Mouse (Mus musculus) MEL (cell line): ENCODE results near the gene Olfr910. TPM values are rescaled to one million over a fixed set of nuclear protein-coding genes. Genes with fewer than 3 reads are reported as not detected.

Experiments
- DNase-seq: peaks from one replicate; pipeline ENCODE4 v3.0.0; 2011; ENCODE audit warnings: low read depth, low spot score
- H3K27ac ChIP-seq: 2 replicates; pipeline ENCODE4 v1.5.1; 2012; ENCODE audit warnings: low read depth, mild to moderate bottlenecking, control low read depth, low read length, moderate library complexity; ENCODE audit not compliant: control insufficient read depth
- H3K27me3 ChIP-seq, 2 experiments: fragments of 150-350 bp in 1 of 2; sonication (generic) in 1 of 2; 2 replicates each; pipeline ENCODE4 v1.6.1; 2012; ENCODE audit warnings: low read length in 2 of 2, mild to moderate bottlenecking in 2 of 2, improper control_type of control experiment in 1 of 2, moderate library complexity in 1 of 2; ENCODE audit not compliant: insufficient read depth in 2 of 2, control insufficient read depth in 1 of 2
- H3K36me3 ChIP-seq, 2 experiments: 2 replicates each; pipeline ENCODE4 v1.6.1; 2012 to 2014; ENCODE audit warnings: low read length in 2 of 2, improper control_type of control experiment in 1 of 2, inconsistent platforms in 1 of 2, mild to moderate bottlenecking in 1 of 2; ENCODE audit not compliant: insufficient read depth in 2 of 2, control insufficient read depth in 1 of 2
- H3K4me1 ChIP-seq, 2 experiments: fragments of 150-350 bp in 1 of 2; sonication (generic) in 1 of 2; 2 replicates each; pipeline ENCODE4 v1.6.1; 2012; ENCODE audit warnings: low read length in 2 of 2, improper control_type of control experiment in 1 of 2, mild to moderate bottlenecking in 1 of 2; ENCODE audit not compliant: insufficient read depth in 2 of 2, control insufficient read depth in 1 of 2
- H3K4me3 ChIP-seq, 2 experiments: fragments of 150-350 bp in 1 of 2; sonication (generic) in 1 of 2; 2 replicates each; pipeline ENCODE4 v1.5.1; 2012; ENCODE audit warnings: low read depth in 2 of 2, low read length in 2 of 2, mild to moderate bottlenecking in 2 of 2, moderate library complexity in 2 of 2, control low read depth in 1 of 2, improper control_type of control experiment in 1 of 2; ENCODE audit not compliant: control insufficient read depth in 1 of 2, insufficient read depth in 1 of 2
- H3K79me2 ChIP-seq: 2 replicates; pipeline ENCODE4 v1.6.1; 2012; ENCODE audit warnings: mild to moderate bottlenecking, low read length, moderate library complexity; ENCODE audit not compliant: control insufficient read depth, poor library complexity, insufficient read depth
- H3K9ac ChIP-seq: 2 replicates; pipeline ENCODE4 v1.6.1; 2012; ENCODE audit warnings: low read depth, mild to moderate bottlenecking, control low read depth, low read length, moderate library complexity; ENCODE audit not compliant: control insufficient read depth, poor library complexity, severe bottlenecking
- H3K9me3 ChIP-seq: fragments of 150-350 bp; sonication (generic); replicated peaks from 2 replicates; pipeline ENCODE4 v1.6.1; 2012; ENCODE audit warnings: mild to moderate bottlenecking, low read length, improper control_type of control experiment, moderate library complexity; ENCODE audit not compliant: insufficient read depth
- BHLHE40 ChIP-seq: IDR thresholded peaks from 2 replicates; pipeline ENCODE4 v1.6.1; 2012; ENCODE audit warnings: low read depth, mild to moderate bottlenecking, inconsistent platforms, low read length, improper control_type of control experiment, borderline replicate concordance
- CHD1 ChIP-seq: IDR thresholded peaks from 2 replicates; pipeline ENCODE4 v1.6.1; 2012; ENCODE audit warnings: low read depth, mild to moderate bottlenecking, inconsistent platforms, low read length, improper control_type of control experiment
- CHD2 ChIP-seq: IDR thresholded peaks from 2 replicates; pipeline ENCODE4 v1.6.1; 2011; ENCODE audit warnings: low read length, improper control_type of control experiment
- E2F4 ChIP-seq: IDR thresholded peaks from 2 replicates; pipeline ENCODE4 v1.6.1; 2011; ENCODE audit warnings: low read depth, low read length, improper control_type of control experiment, borderline replicate concordance
- ELF1 ChIP-seq: IDR thresholded peaks from 2 replicates; pipeline ENCODE4 v1.6.1; 2014; ENCODE audit warnings: low read depth, mild to moderate bottlenecking, inconsistent platforms, low read length, improper control_type of control experiment, moderate library complexity
- ETS1 ChIP-seq: IDR thresholded peaks from 2 replicates; pipeline ENCODE4 v1.6.1; 2012; ENCODE audit warnings: low read depth, mild to moderate bottlenecking, inconsistent platforms, low read length, improper control_type of control experiment, moderate library complexity
- HCFC1 ChIP-seq: IDR thresholded peaks from 2 replicates; pipeline ENCODE4 v1.6.1; 2012; ENCODE audit warnings: low read depth, mild to moderate bottlenecking, inconsistent platforms, low read length, improper control_type of control experiment, moderate library complexity
- JUND ChIP-seq: IDR thresholded peaks from 2 replicates; pipeline ENCODE4 v1.6.1; 2011; ENCODE audit warnings: low read depth, mild to moderate bottlenecking, improper control_type of control experiment, low read length
- KAT2A ChIP-seq: conservative IDR thresholded peaks from 2 replicates; pipeline ENCODE4 v1.6.1; 2012; ENCODE audit warnings: low read depth, low read length, improper control_type of control experiment, inconsistent platforms
- MAX ChIP-seq: IDR thresholded peaks from 2 replicates; pipeline ENCODE4 v1.6.1; 2011; ENCODE audit warnings: low read length, improper control_type of control experiment
- MXI1 ChIP-seq: IDR thresholded peaks from 2 replicates; pipeline ENCODE4 v1.6.1; 2011; ENCODE audit warnings: mild to moderate bottlenecking, low read depth, low read length, improper control_type of control experiment
- MYC ChIP-seq: IDR thresholded peaks from 2 replicates; pipeline ENCODE4 v1.6.1; 2011; ENCODE audit warnings: low read depth, mild to moderate bottlenecking, low read length, improper control_type of control experiment, moderate library complexity
- NELFE ChIP-seq: IDR thresholded peaks from 2 replicates; pipeline ENCODE4 v1.6.1; 2011; ENCODE audit warnings: low read depth, low read length, improper control_type of control experiment
- POLR2A ChIP-seq, 2 experiments: IDR thresholded peaks; 2 replicates each; pipeline ENCODE4 v1.6.1; 2011 to 2012; ENCODE audit warnings: low read length in 2 of 2, mild to moderate bottlenecking in 2 of 2, control low read depth in 1 of 2, improper control_type of control experiment in 1 of 2, low read depth in 1 of 2, moderate library complexity in 1 of 2; ENCODE audit not compliant: control insufficient read depth in 1 of 2, insufficient read depth in 1 of 2, poor library complexity in 1 of 2
- POLR2AphosphoS5 ChIP-seq: IDR thresholded peaks from 2 replicates; pipeline ENCODE4 v1.6.1; 2012; ENCODE audit warnings: low read depth, borderline replicate concordance, mild to moderate bottlenecking, inconsistent platforms, low read length, moderate library complexity, mixed read lengths
- SMC3 ChIP-seq: IDR thresholded peaks from 2 replicates; pipeline ENCODE4 v1.6.1; 2011; ENCODE audit warnings: low read depth, low read length, improper control_type of control experiment
- TBP ChIP-seq: IDR thresholded peaks from 2 replicates; pipeline ENCODE4 v1.8.0; 2011; ENCODE audit warnings: low read depth, low read length, improper control_type of control experiment
- TCF12 ChIP-seq: IDR thresholded peaks from 2 replicates; pipeline ENCODE4 v1.6.1; 2014; ENCODE audit warnings: low read depth, mild to moderate bottlenecking, inconsistent platforms, low read length, improper control_type of control experiment, moderate library complexity
- ZC3H11A ChIP-seq: IDR thresholded peaks from 2 replicates; pipeline ENCODE4 v1.6.1; 2012; ENCODE audit warnings: low read depth, mild to moderate bottlenecking, inconsistent platforms, low read length, improper control_type of control experiment
- ZKSCAN1 ChIP-seq: IDR thresholded peaks from 2 replicates; pipeline ENCODE4 v1.6.1; 2012; ENCODE audit warnings: low read depth, mild to moderate bottlenecking, inconsistent platforms, low read length, improper control_type of control experiment, moderate library complexity
- ZNF384 ChIP-seq: IDR thresholded peaks from 2 replicates; pipeline ENCODE4 v1.6.1; 2012; ENCODE audit warnings: low read depth, mild to moderate bottlenecking, inconsistent platforms, low read length, improper control_type of control experiment
- polyA plus RNA-seq, 2 experiments: library from polyadenylated mRNA; stranded (reverse) in 1 of 2; unstranded in 1 of 2; fragments of >175 nt in 1 of 2; fragments of >200 nt in 1 of 2; gene quantifications; 2 replicates each; pipeline versions ENCODE4 v1.2.1 to v1.2.4; 2012; ENCODE audit warnings: low replicate concordance in 2 of 2, low read depth in 1 of 2; ENCODE audit not compliant: insufficient read length in 2 of 2, insufficient read depth in 1 of 2, missing spikeins in 1 of 2
- total RNA-seq: library from RNA; depleted of rRNA; stranded (reverse); fragments of 300-350 nt; gene quantifications from 2 replicates; pipeline ENCODE4 v1.2.3, GENCODE M21; 2012

The Olfr910 gene
- total and polyA plus RNA-seq, 3 experiments: not detected

DNA sequence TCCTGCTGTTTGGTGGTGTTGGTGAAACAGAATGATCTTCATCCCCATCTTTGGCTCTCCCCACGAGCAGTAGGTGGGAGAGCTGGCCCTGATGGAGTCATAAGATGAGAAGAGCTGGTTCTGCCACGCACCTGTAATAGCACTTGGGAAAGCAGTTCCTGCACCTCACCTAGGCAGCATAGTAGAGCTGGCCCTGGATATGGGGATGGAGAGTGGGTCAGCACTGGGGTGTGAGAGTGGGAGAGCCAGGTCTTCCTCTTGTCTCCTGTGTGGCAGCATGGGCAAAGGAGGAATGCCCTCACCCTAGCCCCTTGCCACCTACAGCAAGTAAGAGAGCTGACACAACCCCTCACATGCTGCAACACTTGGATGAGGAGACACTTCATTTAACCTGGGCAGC is 25.3 kb upstream of the Olfr910 start:
- no peaks in the 10 kb centered on the region for H3K36me3 ChIP-seq
- no peaks in the 10 kb centered on the region for H3K4me1 ChIP-seq
- no peaks in the 10 kb centered on the region for H3K27me3 ChIP-seq
- no peak for TF ChIP-seq TCF12
- TF ChIP-seq E2F4: no peak
- TF ChIP-seq POLR2A (IDR thresholded peaks at IDR 0.05; ENCODE audit: control insufficient read depth in 1 of 2, insufficient read depth in 1 of 2, low read depth in 1 of 2, low read length in 2 of 2, poor library complexity in 1 of 2): no peak
- no peak for TF ChIP-seq MAX
- TF ChIP-seq KAT2A: no peak
- TF ChIP-seq ELF1: no peak
- no peak for TF ChIP-seq ZC3H11A
- TF ChIP-seq ZNF384: no peak
- H3K79me2 ChIP-seq: no peaks in the 10 kb centered on the region
- no peak overlapping the region for H3K4me3 ChIP-seq
- H3K9me3 ChIP-seq: no peaks in the 10 kb centered on the region
- no peak overlapping the region for H3K9ac ChIP-seq
- DNase-seq: no peak
- no peak overlapping the region for H3K27ac ChIP-seq

GRCm38 (mm10) chr9:38521280-38521679 is 16.4 kb upstream of the Olfr910 start, which contains the start of gene Olfr911-ps1:
TSS of gene Olfr911-ps1 (plus strand) at chr9:38521580.
- Histone ChIP-seq H3K79me2 (no peaks in the 10 kb centered on the region), H3K4me3 (no peak within 1 kb of the TSS), H3K9ac (no peak within 1 kb of the TSS), H3K27me3 (no peaks in the 10 kb centered on the region), H3K36me3 (no peaks in the 10 kb centered on the region), H3K4me1 (no peaks in the 10 kb centered on the region), H3K9me3 (no peaks in the 10 kb centered on the region), H3K27ac (no peak within 1 kb of the TSS)
- no peak for TF ChIP-seq ELF1
- no peak for TF ChIP-seq NELFE
- TF ChIP-seq SMC3: no peak
- TF ChIP-seq ZKSCAN1: no peak
- no peak for TF ChIP-seq POLR2AphosphoS5
- no peak for TF ChIP-seq ETS1
- TF ChIP-seq MXI1: no peak
- TF ChIP-seq MAX: no peak
- TF ChIP-seq CHD1: no peak
- no peak for TF ChIP-seq CHD2
- TF ChIP-seq HCFC1: no peak
- TF ChIP-seq MYC: no peak
- TF ChIP-seq BHLHE40: no peak
- TF ChIP-seq JUND: no peak
- no peak for TF ChIP-seq TBP
- no peak for DNase-seq
